Mouse (Mus musculus): ENCODE data around the gene Olfr854. TPM values are rescaled to one million over a fixed set of nuclear protein-coding genes. Genes with fewer than 3 reads are reported as not detected.

The Olfr854 gene
- not detected in 2 replicates for polyA plus RNA-seq (2012)

- TF ChIP-seq GATA1 (IDR thresholded peaks at IDR 0.05; ENCODE audit: low read length) = no peak
Observed at GRCm38 (mm10) chr9:19567282-19567681, at the start of gene Olfr854. Gene Olfr854, minus strand, starts transcription at chr9:19567382.

GRCm38 (mm10) chr9:19582317-19582716 lies 15.1 kb upstream of the Olfr854 start, which contains the start of gene Olfr855:
Gene Olfr855, plus strand, starts transcription at chr9:19582617.
- no peak for TF ChIP-seq GATA1 (IDR thresholded peaks at IDR 0.05; ENCODE audit: low read length)

- TF ChIP-seq GATA1 (IDR thresholded peaks at IDR 0.05; ENCODE audit: low read length) = no peak
Observed at GRCm38 (mm10) chr9:19540976-19541375, 26.2 kb downstream of the Olfr854 start, which contains the start of gene Olfr853. Gene Olfr853, minus strand, starts transcription at chr9:19541076.

Other genes starting within 250 kb of the Olfr854 start
- gene Olfr845, start 230.9 kb downstream of the Olfr854 start, polyA plus RNA-seq (2012) = not detected in 2 replicates
- gene Olfr846, start 203.4 kb downstream of the Olfr854 start, polyA plus RNA-seq (2012) = not detected in 2 replicates
- not detected in 2 replicates for gene Olfr847, start 188.7 kb downstream of the Olfr854 start, polyA plus RNA-seq (2012)
- not detected in 2 replicates for gene Olfr849, start 127.1 kb downstream of the Olfr854 start, polyA plus RNA-seq (2012)
- gene Olfr850, start 89.1 kb downstream of the Olfr854 start, polyA plus RNA-seq (2012) = not detected in 2 replicates
- not detected in 2 replicates for gene Olfr851, start 74.1 kb downstream of the Olfr854 start, polyA plus RNA-seq (2012)
- not detected in 2 replicates for gene Olfr853, start 26.3 kb downstream of the Olfr854 start, polyA plus RNA-seq (2012)
- gene Olfr855, start 15.2 kb upstream of the Olfr854 start, polyA plus RNA-seq (2012) = not detected in 2 replicates
- gene Zfp317, start 54.7 kb upstream of the Olfr854 start, polyA plus RNA-seq (2012) = 0.52 and 0.69 TPM in 2 replicates
- gene Olfr857, start 142.1 kb upstream of the Olfr854 start, polyA plus RNA-seq (2012) = not detected in 2 replicates
- not detected in 2 replicates for gene Olfr58, start 212.9 kb upstream of the Olfr854 start, polyA plus RNA-seq (2012)
- not detected in 2 replicates for gene Olfr859, start 237.5 kb upstream of the Olfr854 start, polyA plus RNA-seq (2012)